13 mouse cellular contexts compared by ENCODE assay signal in genomic region chr14:59396999-59397398, GRCm38 (mm10). TPM values are rescaled to one million over a fixed set of nuclear protein-coding genes. Genes with fewer than 3 reads are reported as not detected.
DNase-seq lines count a peak whose midpoint lies in the region; ATAC-seq and TF ChIP-seq lines count a peak whose summit lies in the region.
"Had no signal": no experiment of that assay in that cellular context is flagged by ENCODE, and none has a peak within 500 bp of the region (broad histone marks: within the 10 kb centered on the region; RNA-seq: fewer than 3 reads in every experiment).

No protein-coding gene starts in this region.

- H3K4me2 ChIP-seq in lung, postnatal 0 days (replicated peaks; ENCODE audit: low read depth, low read length) = no peak overlapping the region
- no peak overlapping the region for H3K4me2 ChIP-seq in liver, embryonic 11.5 days

- WGBS in lung, postnatal 0 days = 83% methylated on average over 2 of the region's 2 CpGs
- 64% methylated on average over 2 of the region's 2 CpGs for whole genome bisulfite sequencing in liver, embryonic 11.5 days

- no peak overlapping the region for H3K9ac ChIP-seq in lung, postnatal 0 days (replicated peaks; ENCODE audit: low read depth)
- no peak overlapping the region for H3K9ac ChIP-seq in liver, embryonic 11.5 days (ENCODE audit: low read depth, low read length)

- ATAC-seq in lung, postnatal 0 days = no peak
- ATAC-seq in hematopoietic stem cell, adult 5-6 weeks (replicated peaks in 1 of 2; ENCODE audit: insufficient read depth in 1 of 2, low FRiP score in 2 of 2, low TSS enrichment in 1 of 2, low read depth in 1 of 2, poor library complexity in 2 of 2, severe bottlenecking in 2 of 2) = peak; percentile 53 to 62; a peak in 2 of 4 replicates
- no peak for ATAC-seq in liver, embryonic 11.5 days (replicated peaks; ENCODE audit: low FRiP score)
- ATAC-seq: intestine, embryonic 16.5 days had no signal

- no peaks in the 10 kb centered on the region for H3K36me3 ChIP-seq in lung, postnatal 0 days (ENCODE audit: insufficient read depth, low read length)
- H3K36me3 ChIP-seq in liver, embryonic 11.5 days (ENCODE audit: control insufficient read depth, insufficient read depth, low read length) = no peaks in the 10 kb centered on the region

- no peak overlapping the region for H3K4me3 ChIP-seq in lung, postnatal 0 days (ENCODE audit: low read depth, low read length)
- no peak overlapping the region for H3K4me3 ChIP-seq in liver, embryonic 11.5 days (ENCODE audit: low read depth, low read length)
- H3K4me3 ChIP-seq: midbrain, embryonic 10.5 days had no signal

- TF ChIP-seq EP300 in lung, postnatal 0 days (IDR thresholded peaks at IDR 0.05) = no peak

- no peak for TF ChIP-seq CTCF in lung, postnatal 0 days (IDR thresholded peaks at IDR 0.05)

- H3K27me3 ChIP-seq in lung, postnatal 0 days (replicated peaks; ENCODE audit: insufficient read depth, low read length) = no peaks in the 10 kb centered on the region
- no peaks in the 10 kb centered on the region for H3K27me3 ChIP-seq in liver, embryonic 11.5 days (replicated peaks; ENCODE audit: control insufficient read depth, insufficient read depth, low read length)

- H3K4me1 ChIP-seq in lung, postnatal 0 days (ENCODE audit: insufficient read depth, low read depth, low read length) = no peaks in the 10 kb centered on the region
- no peaks in the 10 kb centered on the region for H3K4me1 ChIP-seq in liver, embryonic 11.5 days (replicated peaks; ENCODE audit: control insufficient read depth, insufficient read depth, low read length)
- H3K4me1 ChIP-seq: midbrain, embryonic 10.5 days had no signal

- DNase-seq in lung, adult 18-20 months = peak; percentile 3 to 10
- no peak for DNase-seq in lung, postnatal 0 days (ENCODE audit: low spot score)
- DNase-seq in spleen, adult 12 weeks (ENCODE audit: low spot score) = peak; percentile 21
- peak; percentile 22 to 27 for DNase-seq in thymus, postnatal 36 days
- no peak for DNase-seq in urinary bladder, adult 18-20 months (ENCODE audit: low spot score in 2 of 2)
- no peak for DNase-seq in adrenal gland, postnatal 36 days
- no peak for DNase-seq in liver, embryonic 11.5 days (ENCODE audit: low spot score)
- DNase-seq: cerebellum, postnatal 36 days; layer of hippocampus, adult 9-11 months had no signal

- H3K27ac ChIP-seq in lung, postnatal 0 days (ENCODE audit: low read length) = no peak overlapping the region
- no peak overlapping the region for H3K27ac ChIP-seq in liver, embryonic 11.5 days (ENCODE audit: low read depth, low read length)
- H3K27ac ChIP-seq: midbrain, embryonic 10.5 days had no signal

- no peaks in the 10 kb centered on the region for H3K9me3 ChIP-seq in lung, postnatal 0 days (ENCODE audit: low read length)
- H3K9me3 ChIP-seq in liver, embryonic 11.5 days (ENCODE audit: control insufficient read depth, low read length) = no peaks in the 10 kb centered on the region
- H3K9me3 ChIP-seq: midbrain, embryonic 10.5 days had no signal

RNA-seq across cellular contexts. Expression of gene Phf11c, which starts 1.8 kb away (rescaled TPM):
- polyA plus RNA-seq in lung, postnatal 0 days (2015; fragmentation: Nextera tagmentation; extraction: Ambion mirVana) = 0.19 and 0.32 TPM in 2 replicates
- 1.5 and 1.7 TPM in 2 replicates for total RNA-seq in hematopoietic stem cell, adult 5-6 weeks (2017)
- total RNA-seq in adrenal gland, postnatal 36 days (2021) = under 1 TPM; 0.56 to 0.59 TPM
- 0.75 and 1.1 TPM in 2 replicates for polyA plus RNA-seq in liver, embryonic 11.5 days (2014; fragmentation: Nextera tagmentation; extraction: Ambion mirVana)

RNA-seq across cellular contexts. Expression of gene Phf11d, which starts 31.7 kb away (rescaled TPM):
- polyA plus RNA-seq in lung, postnatal 0 days (2015; fragmentation: Nextera tagmentation; extraction: Ambion mirVana) = 11.8 and 12.7 TPM in 2 replicates
- total RNA-seq in hematopoietic stem cell, adult 5-6 weeks (2017) = 4.8 and 12.1 TPM in 2 replicates
- 1 to 10 TPM; 7.0 to 9.0 TPM for total RNA-seq in adrenal gland, postnatal 36 days (2021)
- polyA plus RNA-seq in liver, embryonic 11.5 days (2014; fragmentation: Nextera tagmentation; extraction: Ambion mirVana) = 0.37 and 1.0 TPM in 2 replicates

RNA-seq across cellular contexts. Expression of gene Setdb2, which starts 43.7 kb away (rescaled TPM):
- polyA plus RNA-seq in lung, postnatal 0 days (2015; fragmentation: Nextera tagmentation; extraction: Ambion mirVana) = 5.8 and 6.1 TPM in 2 replicates
- 22.6 and 25.7 TPM in 2 replicates for total RNA-seq in hematopoietic stem cell, adult 5-6 weeks (2017)
- 1 to 10 TPM; 5.4 to 7.1 TPM for total RNA-seq in adrenal gland, postnatal 36 days (2021)
- 13.0 and 13.4 TPM in 2 replicates for polyA plus RNA-seq in liver, embryonic 11.5 days (2014; fragmentation: Nextera tagmentation; extraction: Ambion mirVana)

RNA-seq across cellular contexts. Expression of gene Cab39l, which starts 43.8 kb away (rescaled TPM):
- polyA plus RNA-seq in lung, postnatal 0 days (2015; fragmentation: Nextera tagmentation; extraction: Ambion mirVana) = 25.6 and 27.2 TPM in 2 replicates
- total RNA-seq in hematopoietic stem cell, adult 5-6 weeks (2017) = 29.5 and 36.4 TPM in 2 replicates
- total RNA-seq in adrenal gland, postnatal 36 days (2021) = 10 to 100 TPM; 33.7 to 38.2 TPM
- polyA plus RNA-seq in liver, embryonic 11.5 days (2014; fragmentation: Nextera tagmentation; extraction: Ambion mirVana) = 47.4 and 54.5 TPM in 2 replicates

RNA-seq across cellular contexts. Expression of gene Phf11b, which starts 55.8 kb away (rescaled TPM):
- 1.5 TPM in 2 replicates for polyA plus RNA-seq in lung, postnatal 0 days (2015; fragmentation: Nextera tagmentation; extraction: Ambion mirVana)
- 25.4 and 27.3 TPM in 2 replicates for total RNA-seq in hematopoietic stem cell, adult 5-6 weeks (2017)
- 1 to 10 TPM; 1.9 to 3.4 TPM for total RNA-seq in adrenal gland, postnatal 36 days (2021)
- polyA plus RNA-seq in liver, embryonic 11.5 days (2014; fragmentation: Nextera tagmentation; extraction: Ambion mirVana) = 0.78 and 1.1 TPM in 2 replicates
- polyA plus RNA-seq: midbrain, embryonic 10.5 days; neural tube, embryonic 14.5 days had no signal

Comparison
In these comparisons a context has a peak if more than half of its experiments do, and no peak if none do; other contexts are left out.
1. DNase-seq: peak in lung, adult 18-20 months (2 of 2), spleen, adult 12 weeks (single experiment) and thymus, postnatal 36 days (2 of 2); none in lung, postnatal 0 days (single experiment), urinary bladder, adult 18-20 months (0 of 2), adrenal gland, postnatal 36 days (0 of 2) and liver, embryonic 11.5 days (single experiment).
2. ATAC-seq: peak in hematopoietic stem cell, adult 5-6 weeks (2 of 2); none in lung, postnatal 0 days (single experiment) and liver, embryonic 11.5 days (single experiment).